Mouse (Mus musculus) CH12.LX (cell line): ENCODE results near the gene Nutm1. TPM values are rescaled to one million over a fixed set of nuclear protein-coding genes. Genes with fewer than 3 reads are reported as not detected.

ENCODE experiments used
- polyA plus RNA-seq: library from polyadenylated mRNA; unstranded; fragments of >175 nt; gene quantifications from 2 replicates; pipeline ENCODE4 v1.2.1, GENCODE M21; 2012; ENCODE audit warnings: low read depth; ENCODE audit not compliant: insufficient read length
- total RNA-seq, 2 experiments: library from RNA; depleted of rRNA; stranded (reverse); fragments of 300-350 nt in 1 of 2; fragments of >200 nt in 1 of 2; gene quantifications; 2 replicates each; pipeline ENCODE4 v1.2.3; 2012 to 2014

The Nutm1 gene
- total and polyA plus RNA-seq, 3 experiments: not detected

Other genes with a start within 250 kb of the Nutm1 start
- gene Olfr1310, start 246.6 kb downstream of the Nutm1 start, total RNA-seq (2012; rRNA removed): not detected in 2 replicates
- gene Olfr1310, start 246.6 kb downstream of the Nutm1 start, total RNA-seq (2014; rRNA removed): not detected in 2 replicates
- gene Olfr1310, start 246.6 kb downstream of the Nutm1 start, polyA plus RNA-seq: not detected in 2 replicates
- gene Olfr1311, start 234.9 kb downstream of the Nutm1 start, total RNA-seq (2012; rRNA removed): not detected in 2 replicates
- not detected in 2 replicates for gene Olfr1311, start 234.9 kb downstream of the Nutm1 start, total RNA-seq (2014; rRNA removed)
- not detected in 2 replicates for gene Olfr1311, start 234.9 kb downstream of the Nutm1 start, polyA plus RNA-seq
- not detected in 2 replicates for gene Olfr1312, start 209.1 kb downstream of the Nutm1 start, total RNA-seq (2012; rRNA removed)
- gene Olfr1312, start 209.1 kb downstream of the Nutm1 start, total RNA-seq (2014; rRNA removed): not detected in 2 replicates
- not detected in 2 replicates for gene Olfr1312, start 209.1 kb downstream of the Nutm1 start, polyA plus RNA-seq
- not detected in 2 replicates for gene Olfr1313, start 181.4 kb downstream of the Nutm1 start, total RNA-seq (2012; rRNA removed)
- not detected in 2 replicates for gene Olfr1313, start 181.4 kb downstream of the Nutm1 start, total RNA-seq (2014; rRNA removed)
- not detected in 2 replicates for gene Olfr1313, start 181.4 kb downstream of the Nutm1 start, polyA plus RNA-seq
- not detected in 2 replicates for gene Olfr1314, start 162.5 kb downstream of the Nutm1 start, total RNA-seq (2012; rRNA removed)
- gene Olfr1314, start 162.5 kb downstream of the Nutm1 start, total RNA-seq (2014; rRNA removed): not detected in 2 replicates
- not detected in 2 replicates for gene Olfr1314, start 162.5 kb downstream of the Nutm1 start, polyA plus RNA-seq
- gene Olfr1315-ps1, start 143.9 kb downstream of the Nutm1 start, total RNA-seq (2012; rRNA removed): not detected in 2 replicates
- not detected in 2 replicates for gene Olfr1315-ps1, start 143.9 kb downstream of the Nutm1 start, total RNA-seq (2014; rRNA removed)
- gene Olfr1315-ps1, start 143.9 kb downstream of the Nutm1 start, polyA plus RNA-seq: not detected in 2 replicates
- gene Olfr1316, start 124.3 kb downstream of the Nutm1 start, total RNA-seq (2012; rRNA removed): not detected in 2 replicates
- not detected in 2 replicates for gene Olfr1316, start 124.3 kb downstream of the Nutm1 start, total RNA-seq (2014; rRNA removed)
- gene Olfr1316, start 124.3 kb downstream of the Nutm1 start, polyA plus RNA-seq: not detected in 2 replicates
- not detected in 2 replicates for gene Olfr1317, start 119.0 kb downstream of the Nutm1 start, total RNA-seq (2012; rRNA removed)
- gene Olfr1317, start 119.0 kb downstream of the Nutm1 start, total RNA-seq (2014; rRNA removed): not detected in 2 replicates
- gene Olfr1317, start 119.0 kb downstream of the Nutm1 start, polyA plus RNA-seq: not detected in 2 replicates
- not detected in 2 replicates for gene Olfr1318, start 105.1 kb downstream of the Nutm1 start, total RNA-seq (2012; rRNA removed)
- gene Olfr1318, start 105.1 kb downstream of the Nutm1 start, total RNA-seq (2014; rRNA removed): not detected in 2 replicates
- gene Olfr1318, start 105.1 kb downstream of the Nutm1 start, polyA plus RNA-seq: not detected in 2 replicates
- 17.2 and 19.9 TPM in 2 replicates for gene Lpcat4, start 19.8 kb downstream of the Nutm1 start, total RNA-seq (2012; rRNA removed)
- 10.7 and 12.3 TPM in 2 replicates for gene Lpcat4, start 19.8 kb downstream of the Nutm1 start, total RNA-seq (2014; rRNA removed)
- 66.8 and 75.2 TPM in 2 replicates for gene Lpcat4, start 19.8 kb downstream of the Nutm1 start, polyA plus RNA-seq
- 239 and 308 TPM in 2 replicates for gene Nop10, start 2.6 kb upstream of the Nutm1 start, total RNA-seq (2012; rRNA removed)
- 448 and 507 TPM in 2 replicates for gene Nop10, start 2.6 kb upstream of the Nutm1 start, total RNA-seq (2014; rRNA removed)
- gene Nop10, start 2.6 kb upstream of the Nutm1 start, polyA plus RNA-seq: 226 and 251 TPM in 2 replicates
- 10.5 and 14.8 TPM in 2 replicates for gene Slc12a6, start 6.5 kb upstream of the Nutm1 start, total RNA-seq (2012; rRNA removed)
- gene Slc12a6, start 6.5 kb upstream of the Nutm1 start, total RNA-seq (2014; rRNA removed): 7.8 and 8.2 TPM in 2 replicates
- gene Slc12a6, start 6.5 kb upstream of the Nutm1 start, polyA plus RNA-seq: 9.1 and 10.5 TPM in 2 replicates
- not detected in 2 replicates for gene Gm21985, start 7.0 kb upstream of the Nutm1 start, total RNA-seq (2012; rRNA removed)
- 0.51 TPM in 1 of 2 replicates, not detected in the other for gene Gm21985, start 7.0 kb upstream of the Nutm1 start, total RNA-seq (2014; rRNA removed)
- not detected in 2 replicates for gene Gm21985, start 7.0 kb upstream of the Nutm1 start, polyA plus RNA-seq
- 108 and 117 TPM in 2 replicates for gene Emc4, start 108.7 kb upstream of the Nutm1 start, total RNA-seq (2012; rRNA removed)
- gene Emc4, start 108.7 kb upstream of the Nutm1 start, total RNA-seq (2014; rRNA removed): 81.3 and 86.8 TPM in 2 replicates
- gene Emc4, start 108.7 kb upstream of the Nutm1 start, polyA plus RNA-seq: 125 and 135 TPM in 2 replicates
- 9.7 and 12.6 TPM in 2 replicates for gene Katnbl1, start 119.9 kb upstream of the Nutm1 start, total RNA-seq (2012; rRNA removed)
- 39.8 and 47.1 TPM in 2 replicates for gene Katnbl1, start 119.9 kb upstream of the Nutm1 start, total RNA-seq (2014; rRNA removed)
- 20.1 TPM in 2 replicates for gene Katnbl1, start 119.9 kb upstream of the Nutm1 start, polyA plus RNA-seq
- gene Emc7, start 195.7 kb upstream of the Nutm1 start, total RNA-seq (2012; rRNA removed): 16.5 and 17.7 TPM in 2 replicates
- 25.6 and 28.3 TPM in 2 replicates for gene Emc7, start 195.7 kb upstream of the Nutm1 start, total RNA-seq (2014; rRNA removed)
- gene Emc7, start 195.7 kb upstream of the Nutm1 start, polyA plus RNA-seq: 21.3 and 26.6 TPM in 2 replicates
- gene Chrm5, start 221.5 kb upstream of the Nutm1 start, total RNA-seq (2012; rRNA removed): not detected in 2 replicates
- not detected in 2 replicates for gene Chrm5, start 221.5 kb upstream of the Nutm1 start, total RNA-seq (2014; rRNA removed)
- not detected in 2 replicates for gene Chrm5, start 221.5 kb upstream of the Nutm1 start, polyA plus RNA-seq
- 21.2 and 22.9 TPM in 2 replicates for gene Aven, start 233.7 kb upstream of the Nutm1 start, total RNA-seq (2012; rRNA removed)
- 33.9 and 40.1 TPM in 2 replicates for gene Aven, start 233.7 kb upstream of the Nutm1 start, total RNA-seq (2014; rRNA removed)
- 44.3 and 58.5 TPM in 2 replicates for gene Aven, start 233.7 kb upstream of the Nutm1 start, polyA plus RNA-seq